Mouse (Mus musculus): ENCODE measurements around the gene Gm20388. TPM values are rescaled to one million over a fixed set of nuclear protein-coding genes. Genes with fewer than 3 reads are reported as not detected.

Gm20388 gene
- polyA plus RNA-seq, 1 experiment from 2014 or later, result 5.3 TPM

GRCm38 (mm10) chr8:122329553-122330239, 2419.1 kb downstream of the Gm20388 start:
- H3K4me1 ChIP-seq (replicated peaks; ENCODE audit: control insufficient read depth, insufficient read depth, low read length), result peaks cover 76% of the 10 kb centered on the region
- peak; percentile 38 for DNase-seq (ENCODE audit: low spot score)
- 60% methylated on average over 22 of the region's 22 CpGs for WGBS
- peak; percentile 18 for ATAC-seq (replicated peaks; ENCODE audit: low FRiP score)
- peak overlapping the region; percentile 54 for H3K9ac ChIP-seq (ENCODE audit: low read depth, low read length)
- H3K27me3 ChIP-seq (replicated peaks; ENCODE audit: control insufficient read depth, insufficient read depth, low read length), result no peaks in the 10 kb centered on the region
- peak overlapping the region; percentile 36 for H3K4me2 ChIP-seq
- H3K9me3 ChIP-seq (ENCODE audit: control insufficient read depth, low read length), result no peaks in the 10 kb centered on the region
- peak overlapping the region; percentile 85 for H3K27ac ChIP-seq (ENCODE audit: low read depth, low read length)
- no peak overlapping the region for H3K4me3 ChIP-seq (ENCODE audit: low read depth, low read length)
- H3K36me3 ChIP-seq (ENCODE audit: control insufficient read depth, insufficient read depth, low read length), result peaks cover 64% of the 10 kb centered on the region

DNA sequence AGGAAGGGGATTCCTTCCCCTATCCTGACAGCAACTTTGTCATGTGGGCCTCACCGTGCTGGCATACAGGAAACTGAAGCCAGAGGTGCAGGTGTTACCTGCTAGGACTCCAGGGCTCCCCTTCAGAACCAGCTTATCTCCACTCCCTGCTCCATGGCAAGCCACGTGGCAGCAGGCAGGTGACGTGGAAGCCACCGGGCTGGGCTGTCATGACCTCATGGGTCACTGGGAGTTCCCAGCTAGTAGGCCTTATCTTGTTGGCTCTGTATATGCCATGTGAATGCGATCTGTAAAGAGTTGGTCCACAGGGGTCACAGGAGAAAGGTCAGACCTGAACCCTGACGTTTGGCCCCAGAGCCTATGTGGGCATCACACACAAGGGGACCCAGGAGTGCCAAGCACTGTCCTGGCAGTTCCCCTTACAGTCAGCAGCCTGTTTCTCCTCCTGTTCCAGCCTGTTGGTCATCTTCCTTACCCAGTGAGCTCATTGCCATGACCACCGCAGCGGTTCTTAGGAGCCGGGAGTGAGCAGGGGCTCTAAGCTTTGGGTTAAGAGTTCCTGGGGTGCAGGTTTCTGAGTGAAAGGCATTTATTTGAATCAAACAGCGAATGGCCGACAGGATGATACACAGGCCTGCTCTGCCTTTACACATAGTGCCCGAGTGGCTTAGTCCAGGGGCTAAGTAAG, 2419.9 kb downstream of the Gm20388 start:
- 57% methylated on average over 12 of the region's 12 CpGs for WGBS
- DNase-seq (ENCODE audit: low spot score), result peak; percentile 53
- no peak overlapping the region for H3K4me3 ChIP-seq (ENCODE audit: low read depth, low read length)
- peaks cover 2% of the 10 kb centered on the region; the same call in 1 of the 2 replicates for H3K9me3 ChIP-seq (ENCODE audit: control insufficient read depth, low read length)
- peak; percentile 27 for ATAC-seq (replicated peaks; ENCODE audit: low FRiP score)
- peak overlapping the region; percentile 28 for H3K9ac ChIP-seq (ENCODE audit: low read depth, low read length)
- H3K27me3 ChIP-seq (replicated peaks; ENCODE audit: control insufficient read depth, insufficient read depth, low read length), result peaks cover 4% of the 10 kb centered on the region; the same call in 1 of the 2 replicates
- H3K4me1 ChIP-seq (replicated peaks; ENCODE audit: control insufficient read depth, insufficient read depth, low read length), result peaks cover 68% of the 10 kb centered on the region
- peak overlapping the region; percentile 36; the same call in 1 of the 2 replicates for H3K4me2 ChIP-seq
- H3K36me3 ChIP-seq (ENCODE audit: control insufficient read depth, insufficient read depth, low read length), result peaks cover 67% of the 10 kb centered on the region
- peak overlapping the region; percentile 85 for H3K27ac ChIP-seq (ENCODE audit: low read depth, low read length)

- H3K4me3 ChIP-seq (ENCODE audit: low read depth, low read length), result no peak overlapping the region
- H3K27ac ChIP-seq (ENCODE audit: low read depth, low read length), result peak overlapping the region; percentile 85
- H3K36me3 ChIP-seq (ENCODE audit: control insufficient read depth, insufficient read depth, low read length), result peaks cover 73% of the 10 kb centered on the region
- H3K9ac ChIP-seq (ENCODE audit: low read depth, low read length), result peak overlapping the region; percentile 28; the same call in 1 of the 2 replicates
- no peak overlapping the region; the same call in 1 of the 2 replicates for H3K4me2 ChIP-seq
- 53% methylated on average over 3 of the region's 3 CpGs for WGBS
- peaks cover 67% of the 10 kb centered on the region for H3K4me1 ChIP-seq (replicated peaks; ENCODE audit: control insufficient read depth, insufficient read depth, low read length)
- H3K27me3 ChIP-seq (replicated peaks; ENCODE audit: control insufficient read depth, insufficient read depth, low read length), result peaks cover 4% of the 10 kb centered on the region
- ATAC-seq (replicated peaks; ENCODE audit: low FRiP score) (no peak), DNase-seq (ENCODE audit: low spot score) (no peak)
- H3K9me3 ChIP-seq (ENCODE audit: control insufficient read depth, low read length), result peaks cover 4% of the 10 kb centered on the region; the same call in 1 of the 2 replicates
These were observed 2420.5 kb downstream of the Gm20388 start for GRCm38 (mm10) chr8:122331134-122331523.

DNA sequence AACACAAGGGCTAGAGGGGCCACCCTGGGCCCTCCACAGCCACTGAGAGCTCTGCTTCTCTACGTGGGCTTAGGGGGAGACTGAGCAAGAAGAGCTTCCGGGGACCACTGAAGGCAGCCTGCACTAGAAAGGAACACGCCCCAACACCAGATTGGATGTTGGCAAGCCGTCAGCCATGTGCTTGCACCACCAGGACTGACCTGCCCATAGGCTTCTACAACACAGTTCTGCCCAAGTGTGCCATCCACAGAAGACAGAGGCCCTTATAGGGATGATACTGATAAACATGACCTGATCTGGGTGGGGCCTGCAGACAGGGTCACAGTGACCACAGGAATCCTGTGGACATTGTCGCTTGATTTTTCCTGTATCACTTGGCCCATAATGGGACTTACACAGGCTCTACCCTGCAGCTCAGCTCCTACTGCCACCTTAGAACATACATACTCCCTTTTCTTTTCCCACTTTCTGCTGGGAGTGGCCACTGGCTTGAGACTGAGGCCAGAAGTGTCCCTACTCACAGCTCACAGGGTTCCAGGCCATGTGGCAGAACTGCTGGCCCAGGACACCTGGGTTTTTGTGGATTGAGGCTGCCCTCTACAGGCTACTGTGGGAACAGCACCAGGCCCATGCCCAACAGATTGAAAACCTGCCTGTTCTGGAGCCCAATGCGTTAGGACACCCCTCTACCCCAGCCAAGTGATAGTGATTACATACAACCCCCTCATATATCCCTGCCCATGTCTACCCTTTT, 2422.3 kb downstream of the Gm20388 start:
- no peak overlapping the region for H3K4me3 ChIP-seq (ENCODE audit: low read depth, low read length)
- H3K9me3 ChIP-seq (ENCODE audit: control insufficient read depth, low read length), result peaks cover 8% of the 10 kb centered on the region; the same call in 1 of the 2 replicates
- ATAC-seq (replicated peaks; ENCODE audit: low FRiP score) (0 out of 2 replicates have a peak, but pooled peaks have one; percentile 11), DNase-seq (ENCODE audit: low spot score) (peak; percentile 81)
- WGBS, result 77% methylated on average over 6 of the region's 6 CpGs
- peaks cover 82% of the 10 kb centered on the region for H3K36me3 ChIP-seq (ENCODE audit: control insufficient read depth, insufficient read depth, low read length)
- H3K4me2 ChIP-seq, result no peak overlapping the region
- peak overlapping the region; percentile 50; the same call in 1 of the 2 replicates for H3K27ac ChIP-seq (ENCODE audit: low read depth, low read length)
- peaks cover 12% of the 10 kb centered on the region for H3K27me3 ChIP-seq (replicated peaks; ENCODE audit: control insufficient read depth, insufficient read depth, low read length)
- H3K9ac ChIP-seq (ENCODE audit: low read depth, low read length), result no peak overlapping the region
- H3K4me1 ChIP-seq (replicated peaks; ENCODE audit: control insufficient read depth, insufficient read depth, low read length), result peaks cover 53% of the 10 kb centered on the region

- Histone ChIP-seq H3K9me3 (ENCODE audit: control insufficient read depth, low read length) (peaks cover 8% of the 10 kb centered on the region; the same call in 1 of the 2 replicates), H3K27ac (ENCODE audit: low read depth, low read length) (no peak overlapping the region), H3K36me3 (ENCODE audit: control insufficient read depth, insufficient read depth, low read length) (peaks cover 81% of the 10 kb centered on the region), H3K4me2 (no peak overlapping the region), H3K4me1 (replicated peaks; ENCODE audit: control insufficient read depth, insufficient read depth, low read length) (peaks cover 47% of the 10 kb centered on the region), H3K27me3 (replicated peaks; ENCODE audit: control insufficient read depth, insufficient read depth, low read length) (peaks cover 12% of the 10 kb centered on the region), H3K9ac (ENCODE audit: low read depth, low read length) (no peak overlapping the region), H3K4me3 (ENCODE audit: low read depth, low read length) (no peak overlapping the region)
- ATAC-seq (replicated peaks; ENCODE audit: low FRiP score) (no peak), DNase-seq (ENCODE audit: low spot score) (peak; percentile 37)
- WGBS, result 85% methylated on average over 7 of the region's 7 CpGs
These were observed 2422.9 kb downstream of the Gm20388 start for GRCm38 (mm10) chr8:122333531-122333930.

DNA sequence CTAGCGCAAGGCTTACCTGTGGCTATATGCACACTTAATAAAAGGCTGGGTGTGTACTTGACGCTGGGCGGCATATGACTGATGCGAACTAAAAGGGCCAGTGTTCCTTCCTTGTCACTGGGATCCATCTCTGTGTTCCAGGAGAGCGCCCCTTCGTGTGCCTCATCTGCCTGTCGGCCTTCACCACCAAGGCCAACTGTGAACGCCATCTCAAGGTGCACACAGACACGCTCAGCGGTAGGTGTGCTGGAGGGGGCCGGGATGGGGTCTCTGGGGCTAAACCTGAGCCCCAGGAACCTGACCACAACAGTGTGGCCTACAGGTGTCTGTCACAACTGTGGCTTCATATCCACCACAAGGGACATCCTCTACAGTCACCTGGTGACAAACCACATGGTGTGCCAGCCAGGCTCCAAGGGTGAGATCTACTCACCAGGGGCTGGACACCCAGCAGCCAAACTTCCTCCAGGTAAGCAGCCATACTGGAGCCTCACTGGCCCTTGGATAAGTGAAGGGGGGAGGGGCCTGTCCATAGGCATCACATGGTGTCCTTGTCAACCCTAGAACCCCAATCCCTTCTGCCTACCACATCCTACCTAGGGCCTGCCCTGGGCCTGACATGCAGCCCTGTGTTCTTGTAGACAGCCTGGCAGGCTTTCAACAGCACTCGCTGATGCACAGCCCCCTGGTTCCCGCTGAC, 2424.3 kb downstream of the Gm20388 start:
- Histone ChIP-seq H3K4me3 (ENCODE audit: low read depth, low read length) (no peak overlapping the region), H3K9me3 (ENCODE audit: control insufficient read depth, low read length) (peaks cover 8% of the 10 kb centered on the region; the same call in 1 of the 2 replicates), H3K4me1 (replicated peaks; ENCODE audit: control insufficient read depth, insufficient read depth, low read length) (peaks cover 32% of the 10 kb centered on the region), H3K27me3 (replicated peaks; ENCODE audit: control insufficient read depth, insufficient read depth, low read length) (peaks cover 12% of the 10 kb centered on the region), H3K27ac (ENCODE audit: low read depth, low read length) (no peak overlapping the region), H3K9ac (ENCODE audit: low read depth, low read length) (no peak overlapping the region), H3K4me2 (no peak overlapping the region), H3K36me3 (ENCODE audit: control insufficient read depth, insufficient read depth, low read length) (peaks cover 81% of the 10 kb centered on the region)
- no peak for ATAC-seq (replicated peaks; ENCODE audit: low FRiP score)
- 91% methylated on average over 13 of the region's 13 CpGs for WGBS
- no peak for DNase-seq (ENCODE audit: low spot score)

GRCm38 (mm10) chr8:122335638-122336250, 2425.1 kb downstream of the Gm20388 start:
- ATAC-seq (replicated peaks; ENCODE audit: low FRiP score), result no peak
- Histone ChIP-seq H3K27me3 (replicated peaks; ENCODE audit: control insufficient read depth, insufficient read depth, low read length) (peaks cover 12% of the 10 kb centered on the region), H3K4me3 (ENCODE audit: low read depth, low read length) (peak overlapping the region; percentile 33), H3K27ac (ENCODE audit: low read depth, low read length) (no peak overlapping the region), H3K9ac (ENCODE audit: low read depth, low read length) (no peak overlapping the region), H3K4me2 (peak overlapping the region; percentile 54), H3K4me1 (replicated peaks; ENCODE audit: control insufficient read depth, insufficient read depth, low read length) (peaks cover 24% of the 10 kb centered on the region), H3K9me3 (ENCODE audit: control insufficient read depth, low read length) (peaks cover 8% of the 10 kb centered on the region; the same call in 1 of the 2 replicates), H3K36me3 (ENCODE audit: control insufficient read depth, insufficient read depth, low read length) (peaks cover 76% of the 10 kb centered on the region)
- 57% methylated on average over 57 of the region's 57 CpGs for WGBS
- DNase-seq (ENCODE audit: low spot score), result peak; percentile 61
